Mouse (Mus musculus) spleen, postnatal 36 days (tissue): ENCODE data around the gene Csnk1e.
A peak's percentile ranks its signal among the peaks of the same experiment; 100 is the strongest.
"Not testable (repeated sequence)": the region's sequence is repeated elsewhere in the genome, so short reads cannot be mapped to it uniquely, and the experiment has no call there.

Experiments
- DNase-seq, 2 experiments: peaks; one replicate each; pipeline ENCODE4 v3.0.0; 2022; ENCODE audit warnings: low spot score in 2 of 2, mixed read lengths in 1 of 2

Gene Csnk1e

DNA sequence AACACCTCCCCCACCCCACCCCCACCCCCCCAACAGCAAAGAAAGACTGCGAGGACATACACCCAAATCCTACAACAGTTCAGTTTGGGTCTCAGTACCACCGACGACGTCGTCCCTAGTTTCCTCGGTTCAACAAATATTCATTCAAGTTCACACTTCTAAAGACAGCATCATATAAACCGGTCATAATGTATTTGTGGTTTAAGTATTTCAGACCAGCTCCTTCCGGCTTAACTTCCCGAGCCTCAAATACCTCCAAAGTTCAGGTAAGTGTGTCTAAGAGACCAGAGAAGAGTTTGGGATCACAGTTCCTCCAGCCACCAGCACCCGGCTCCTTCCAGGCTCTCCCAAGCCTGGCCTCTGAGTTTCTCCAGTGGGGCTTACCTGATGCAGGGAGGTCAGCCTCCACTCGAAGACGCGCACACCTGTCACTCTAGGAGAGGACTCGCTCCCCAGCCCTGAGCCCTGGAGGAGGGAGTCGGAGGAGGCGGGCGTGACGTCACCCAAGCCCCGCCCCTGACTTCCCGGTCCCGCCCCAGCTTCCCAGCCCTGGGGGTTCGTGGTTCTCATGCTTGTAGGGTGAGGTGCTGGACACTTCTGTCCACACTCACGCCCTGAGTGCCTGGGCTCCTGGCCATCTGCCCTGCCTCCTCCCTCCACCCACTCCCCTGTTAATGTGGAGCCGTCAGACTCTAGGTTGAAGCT lies at the start of gene Csnk1e:
Csnk1e (minus strand) TSS at position 461 of the 705 bp plus-strand sequence.
- DNase-seq: peak; percentile 22 to 43

DNA sequence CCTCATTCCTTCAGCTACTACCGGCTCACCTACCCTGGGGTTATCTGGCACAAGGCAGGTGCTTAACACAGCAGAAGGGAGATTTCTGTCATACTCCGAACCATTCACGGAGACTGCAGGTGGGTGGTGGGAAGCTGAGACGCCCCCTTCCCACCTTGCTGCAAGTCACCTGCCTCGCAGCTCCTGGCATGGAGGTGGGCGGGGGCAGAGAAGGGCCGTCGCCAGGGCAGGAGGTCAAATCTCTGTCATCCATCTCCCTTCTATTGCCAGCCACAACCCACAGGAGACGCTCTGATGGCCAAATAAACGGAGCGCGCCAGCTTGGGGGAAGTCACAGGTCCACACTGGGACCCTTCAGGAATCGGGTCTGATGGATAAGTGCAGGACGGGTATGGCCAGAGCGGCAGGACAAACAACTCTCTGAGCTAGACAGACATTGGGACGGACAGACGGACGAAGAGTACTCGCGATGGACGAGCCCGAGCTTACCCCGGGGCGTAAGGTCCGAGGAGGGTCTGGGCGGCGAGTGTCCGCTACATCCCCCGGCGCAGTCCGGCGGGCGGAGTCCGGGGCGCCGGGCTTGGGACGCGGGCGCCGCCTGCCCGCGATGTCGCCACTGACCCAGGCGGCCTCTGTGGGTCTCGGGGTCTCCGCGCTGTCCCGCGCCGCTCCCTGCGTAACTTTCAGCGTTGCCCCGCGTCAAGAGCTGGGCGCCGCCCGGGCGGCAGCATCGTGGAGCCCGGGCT lies 49.5 kb upstream of the Csnk1e start, which contains the start of gene Kcnj4:
Kcnj4 (minus strand) TSS at position 535 of the 746 bp plus-strand sequence.
- no peak for DNase-seq

DNA sequence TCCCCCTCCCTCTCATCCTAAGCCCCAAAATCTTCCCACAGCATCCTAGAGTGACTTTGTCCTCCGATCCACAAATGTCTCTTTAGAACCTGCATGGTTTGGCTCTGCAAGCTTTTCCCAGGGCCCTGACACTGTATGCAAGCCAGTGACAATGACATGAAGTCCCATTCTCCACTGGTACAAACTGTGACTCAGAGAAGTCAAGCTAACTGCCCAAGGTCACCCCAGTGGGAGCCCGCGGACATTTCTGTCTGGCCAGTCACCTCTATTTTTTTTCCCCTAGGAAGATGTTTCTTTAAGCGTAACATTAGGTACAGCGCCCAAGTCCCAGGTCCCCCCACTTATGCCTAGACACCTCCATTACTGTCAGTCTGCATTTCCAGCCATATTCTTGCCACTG lies 48.1 kb upstream of the Csnk1e start:
- DNase-seq: no peak

DNA sequence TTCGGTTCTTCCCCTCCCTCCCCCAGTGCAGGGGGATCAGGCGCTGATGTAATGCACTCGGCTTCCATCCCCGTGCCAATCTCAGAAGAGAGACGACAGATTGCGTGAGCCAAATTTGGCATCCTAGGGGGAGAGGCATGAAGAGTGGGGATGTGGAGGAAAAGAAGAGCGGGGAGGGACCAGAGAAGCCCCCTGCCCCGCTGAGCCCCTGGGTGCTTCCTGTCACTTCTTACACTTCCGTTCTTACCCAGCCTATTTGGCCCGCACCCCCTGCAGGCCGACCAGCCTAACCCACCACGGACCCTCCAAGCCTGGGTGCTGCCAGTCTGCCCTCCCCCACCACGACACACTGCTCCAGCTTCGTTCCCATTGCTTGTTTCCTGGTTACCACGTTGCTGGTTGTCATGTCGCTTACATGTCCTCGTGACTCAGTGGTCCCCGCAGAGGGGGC lies 47.5 kb upstream of the Csnk1e start:
- DNase-seq: no peak

DNA sequence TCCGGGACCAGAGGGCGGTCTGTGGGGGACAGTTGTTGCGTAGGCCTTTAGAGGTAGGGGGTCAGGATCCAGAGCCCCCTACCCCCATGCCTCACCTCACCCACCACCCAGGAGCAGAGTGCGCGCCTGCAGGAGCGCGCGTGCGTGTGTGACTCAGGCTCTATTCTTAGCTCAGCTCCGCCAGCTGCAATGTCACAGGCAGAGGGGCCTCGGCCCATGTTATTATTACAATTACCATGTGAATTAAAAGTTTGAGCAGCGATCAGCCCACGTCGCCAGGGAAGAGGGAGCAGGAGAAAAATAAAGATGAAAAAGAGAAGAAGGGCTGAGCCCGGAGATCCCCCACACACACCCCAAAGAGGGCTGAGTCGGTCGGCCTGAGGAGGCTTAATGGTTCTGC lies 44.7 kb upstream of the Csnk1e start:
- DNase-seq: no peak

DNA sequence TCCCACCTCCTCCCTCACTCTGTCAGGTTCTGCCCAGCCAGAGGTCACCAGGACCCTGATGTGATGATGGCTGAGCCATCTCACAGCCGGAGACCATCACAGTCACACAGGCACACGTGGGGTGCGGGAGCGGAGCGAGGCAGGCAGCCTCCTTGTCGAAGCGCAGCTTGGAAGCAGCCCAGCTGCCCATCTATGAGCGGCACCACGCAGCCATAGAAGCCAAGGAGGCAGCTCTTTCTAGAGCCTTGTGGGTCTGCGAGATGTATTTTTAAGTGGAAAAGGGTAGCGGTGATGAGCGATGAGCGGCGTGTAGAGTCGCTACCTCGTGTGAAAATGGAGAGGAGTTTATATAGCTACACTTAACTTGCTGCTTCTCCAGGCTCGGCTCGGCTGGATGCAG lies 38.2 kb upstream of the Csnk1e start:
- no peak for DNase-seq

DNA sequence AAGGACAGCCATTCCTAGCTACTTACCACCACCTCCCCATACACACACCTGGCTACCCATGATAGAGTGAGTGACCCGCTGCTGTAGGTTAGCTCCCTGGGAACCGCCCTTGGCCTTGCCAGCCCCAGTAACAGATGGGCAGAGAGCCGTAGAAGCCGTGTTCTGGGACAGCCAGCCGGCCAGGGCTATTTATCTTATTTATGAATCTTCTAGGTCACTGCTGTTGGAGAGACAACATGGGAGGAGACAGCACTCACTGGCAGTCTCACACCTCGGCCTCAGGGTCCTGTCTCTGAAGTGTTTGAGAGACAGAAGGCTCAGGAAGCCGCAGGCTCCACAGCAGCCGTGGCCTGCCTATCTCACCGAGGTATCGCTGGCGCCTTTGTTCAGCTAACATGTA lies 34.1 kb upstream of the Csnk1e start:
- DNase-seq: no peak

DNA sequence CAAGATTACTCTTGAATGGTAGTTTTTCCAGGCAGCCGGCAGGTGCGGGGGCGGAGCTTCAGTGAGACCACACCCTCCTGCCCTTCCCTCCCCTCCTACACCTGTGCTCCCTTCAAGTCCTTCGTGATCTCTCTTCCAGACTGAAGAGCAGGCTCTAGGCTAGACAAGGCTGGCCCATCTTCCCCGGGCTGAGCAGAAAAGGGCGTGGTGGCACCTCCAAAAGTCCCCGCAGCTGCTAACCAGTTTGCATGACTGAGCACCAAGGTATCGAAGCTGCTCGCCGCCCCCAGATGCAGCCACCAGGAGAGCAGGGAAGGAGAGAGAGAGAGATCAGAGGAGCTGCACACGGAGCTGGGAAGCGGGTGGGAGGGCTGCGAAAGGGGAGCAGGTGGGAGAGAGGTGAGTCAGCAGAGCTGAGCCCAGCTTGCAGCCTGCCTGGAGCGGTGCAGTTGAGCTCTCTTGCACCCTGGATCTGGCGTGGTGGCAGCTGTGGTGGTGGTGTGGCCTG lies 25.9 kb upstream of the Csnk1e start:
- no peak for DNase-seq

DNA sequence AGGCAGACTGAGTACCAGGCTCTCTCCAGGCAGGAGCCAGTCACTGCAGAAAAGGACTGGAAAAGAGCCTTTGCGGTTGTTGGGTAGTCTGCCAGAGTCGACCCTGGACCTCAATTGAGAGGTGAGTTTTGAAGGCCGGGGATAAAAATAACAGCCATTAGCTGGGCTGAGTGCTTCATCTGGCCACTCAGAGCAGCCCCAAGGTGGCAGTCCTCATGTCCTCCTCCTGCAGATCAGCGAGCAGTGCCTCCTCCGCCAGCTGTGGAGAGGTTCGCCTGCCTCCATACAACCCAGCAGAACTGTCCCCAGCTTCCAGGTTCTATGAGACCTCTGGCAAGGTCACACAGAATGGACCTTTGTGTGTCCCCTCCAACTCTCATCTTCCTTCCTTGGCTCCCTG lies 21.9 kb upstream of the Csnk1e start:
- no peak for DNase-seq

DNA sequence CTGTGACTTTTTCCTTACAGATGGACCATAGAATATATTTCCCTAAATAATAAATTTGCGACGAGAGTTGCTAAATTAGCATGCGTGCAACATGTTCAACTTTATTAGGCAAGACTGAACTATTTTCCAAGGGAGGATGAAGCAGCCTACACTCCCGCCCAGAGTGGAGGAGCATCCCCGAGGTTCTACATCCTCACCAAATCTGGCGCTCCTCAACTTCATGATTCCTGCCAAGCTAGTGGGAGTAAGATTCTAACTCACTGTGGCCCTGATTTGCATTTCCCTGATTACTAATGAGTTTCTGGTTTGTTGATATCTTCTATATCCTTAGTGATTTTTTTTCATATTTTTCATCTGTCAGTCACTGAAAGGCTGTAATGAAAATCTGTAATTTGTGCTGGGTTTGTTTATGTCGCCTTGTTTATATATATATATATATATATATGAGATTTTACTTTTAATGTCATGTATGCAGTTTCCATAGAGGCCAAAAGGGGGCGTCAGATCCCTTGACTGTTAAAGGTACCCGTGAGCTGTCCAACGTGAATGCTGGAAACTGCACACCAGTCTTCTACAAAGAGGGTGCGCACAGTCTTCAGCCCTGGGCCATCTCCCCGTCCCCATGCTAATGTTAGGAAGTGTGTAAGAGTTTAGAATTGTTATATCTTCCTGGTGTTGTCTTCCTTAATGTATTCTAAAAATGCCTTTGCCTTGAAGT lies 18.4 kb upstream of the Csnk1e start:
- no peak for DNase-seq

DNA sequence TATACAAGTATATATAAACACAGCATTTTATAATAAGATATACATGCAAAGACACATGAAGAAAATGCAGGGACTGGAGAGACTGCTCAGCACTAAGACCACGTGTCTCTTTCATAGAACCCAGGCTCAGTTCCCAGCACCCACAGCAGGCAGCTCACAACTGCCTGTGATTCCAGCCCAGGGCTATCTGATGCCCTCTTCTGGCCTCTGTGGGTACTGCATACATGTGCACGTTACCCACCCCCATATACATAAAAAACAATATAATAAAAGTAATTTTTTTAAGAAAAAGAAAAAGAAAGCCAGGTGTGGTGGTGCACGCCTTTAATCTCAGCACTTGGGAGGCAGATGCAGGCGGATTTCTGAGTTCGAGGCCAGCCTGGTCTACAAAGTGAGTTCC lies 17.7 kb upstream of the Csnk1e start:
- no peak for DNase-seq

DNA sequence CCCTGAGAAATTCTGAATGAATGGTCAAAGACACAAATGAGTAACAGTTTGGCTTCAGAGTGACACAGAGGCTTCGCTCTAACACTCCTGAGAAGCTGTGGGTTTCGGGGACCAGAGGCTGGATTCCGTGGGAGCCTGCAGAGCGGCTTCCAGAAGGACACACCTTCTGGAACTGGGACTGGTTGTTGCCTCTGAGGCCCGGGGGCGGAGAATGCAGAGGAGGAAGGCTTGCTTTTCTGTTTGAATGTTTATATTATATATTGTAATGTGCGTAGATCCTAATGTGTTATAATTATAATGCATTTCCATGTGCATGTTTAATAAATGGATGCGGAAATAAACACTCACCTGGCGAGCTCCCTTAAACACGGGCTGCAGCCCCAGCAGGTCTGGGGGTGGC lies 15.7 kb upstream of the Csnk1e start:
- DNase-seq: no peak

DNA sequence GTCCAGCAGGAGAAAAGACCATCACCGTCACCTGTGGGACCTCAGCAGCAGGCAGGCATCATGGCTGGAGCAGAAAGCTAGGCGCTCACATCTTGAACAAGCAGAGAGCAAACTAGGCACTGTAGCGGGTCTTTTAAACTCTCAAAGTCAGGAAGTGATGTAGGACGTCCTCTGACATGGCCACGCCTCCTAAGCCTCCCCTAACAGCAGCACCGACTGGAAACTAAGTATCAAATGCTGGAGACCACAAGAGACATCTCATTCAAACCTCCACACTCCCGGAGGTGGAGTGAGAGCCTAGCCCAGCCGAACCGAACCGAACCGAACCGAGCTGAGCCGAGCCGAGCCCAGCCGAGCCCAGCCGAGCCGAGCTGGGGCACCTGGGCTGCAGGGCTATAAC lies 15.2 kb upstream of the Csnk1e start:
- DNase-seq: no peak

DNA sequence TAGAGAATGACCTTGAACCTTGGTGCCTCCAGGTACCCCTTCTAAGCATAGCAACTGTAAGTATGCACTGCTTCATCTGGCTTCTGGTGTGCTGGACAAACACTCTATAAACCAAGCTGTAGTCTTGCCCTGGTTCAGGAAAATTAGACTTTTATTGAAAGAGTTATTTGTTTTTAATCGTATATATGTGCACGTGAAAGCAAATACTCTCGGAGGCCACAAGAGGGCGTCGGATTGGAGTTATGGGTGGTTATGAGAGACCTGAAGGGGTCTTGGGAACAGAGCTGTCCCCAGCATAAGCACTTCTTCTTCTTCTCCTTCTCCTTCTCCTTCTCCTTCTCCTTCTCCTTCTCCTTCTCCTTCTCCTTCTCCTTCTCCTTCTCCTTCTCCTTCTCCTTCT lies 14.2 kb upstream of the Csnk1e start:
- no peak for DNase-seq

DNA sequence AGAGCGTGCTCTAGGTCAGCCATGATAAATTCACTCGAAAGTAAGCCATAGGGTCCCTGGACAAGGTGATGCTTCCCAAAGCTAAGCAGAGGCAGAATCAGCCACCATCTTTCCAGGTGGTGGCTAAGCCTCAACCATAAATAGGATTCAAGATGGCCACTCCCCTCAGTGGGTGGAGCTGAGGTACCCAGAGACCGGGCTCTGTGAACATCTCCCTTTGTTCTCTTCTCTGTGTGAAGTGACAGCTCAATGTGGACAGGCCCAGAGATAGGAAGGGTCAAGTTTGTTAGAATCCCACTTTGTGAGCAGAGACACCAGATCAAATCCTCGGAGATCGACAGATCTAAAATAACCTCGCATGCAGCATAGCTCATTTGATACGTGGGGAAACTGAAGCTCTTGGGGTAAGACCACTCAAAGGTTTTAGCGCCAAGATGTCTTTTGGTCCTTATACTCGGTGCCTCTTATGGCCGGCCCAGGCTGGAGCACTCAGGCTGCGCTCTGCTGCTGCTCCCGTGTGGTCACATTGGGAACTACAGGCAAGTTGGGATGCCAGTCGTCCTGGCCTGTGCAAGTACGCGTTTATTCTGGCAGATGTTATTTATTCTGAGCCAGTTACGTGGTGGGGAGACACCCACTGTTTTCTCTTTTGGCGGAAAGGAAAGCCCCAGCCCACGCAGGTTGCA lies 11.4 kb upstream of the Csnk1e start:
- peak; percentile 63 to 67 for DNase-seq

DNA sequence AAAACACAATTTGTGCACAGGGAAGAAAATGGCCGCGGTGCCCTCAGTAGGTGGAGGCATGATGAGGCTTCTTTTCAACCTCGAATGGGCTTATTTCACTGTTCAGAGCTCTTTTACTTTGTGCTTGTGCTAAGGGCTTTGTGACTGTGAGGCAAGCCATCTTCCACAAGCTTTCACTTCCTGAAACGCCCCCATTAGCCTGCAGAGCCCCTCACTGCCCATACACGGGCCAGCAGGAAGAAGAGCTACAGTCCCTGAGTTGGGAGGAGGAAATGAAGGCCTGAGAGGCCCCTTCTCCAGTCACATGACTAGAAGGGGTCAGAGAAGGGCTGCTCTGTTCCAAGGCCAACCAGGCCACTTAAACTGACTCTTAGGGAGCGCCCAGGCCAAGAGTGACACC lies 1.2 kb upstream of the Csnk1e start:
- DNase-seq: no peak

DNA sequence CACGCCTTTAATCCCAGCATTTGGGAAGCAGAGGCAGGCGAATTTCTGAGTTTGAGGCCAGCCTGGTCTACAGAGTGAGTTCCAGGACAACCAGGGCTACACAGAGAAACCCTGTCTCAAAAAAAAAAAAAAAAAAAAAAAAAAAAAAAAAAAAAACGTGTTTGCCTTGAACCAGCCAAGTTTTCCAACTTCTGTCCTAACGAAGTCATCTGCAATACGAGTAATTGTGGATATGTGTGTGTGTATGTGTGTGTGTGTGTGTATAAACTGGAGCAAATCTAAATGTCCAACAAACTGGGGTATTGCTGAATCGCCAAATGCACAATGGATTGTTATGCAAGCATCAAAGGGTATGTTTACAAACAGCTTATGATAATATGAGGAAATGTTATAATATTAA lies 738 bp upstream of the Csnk1e start:
- not testable (repeated sequence) for DNase-seq

DNA sequence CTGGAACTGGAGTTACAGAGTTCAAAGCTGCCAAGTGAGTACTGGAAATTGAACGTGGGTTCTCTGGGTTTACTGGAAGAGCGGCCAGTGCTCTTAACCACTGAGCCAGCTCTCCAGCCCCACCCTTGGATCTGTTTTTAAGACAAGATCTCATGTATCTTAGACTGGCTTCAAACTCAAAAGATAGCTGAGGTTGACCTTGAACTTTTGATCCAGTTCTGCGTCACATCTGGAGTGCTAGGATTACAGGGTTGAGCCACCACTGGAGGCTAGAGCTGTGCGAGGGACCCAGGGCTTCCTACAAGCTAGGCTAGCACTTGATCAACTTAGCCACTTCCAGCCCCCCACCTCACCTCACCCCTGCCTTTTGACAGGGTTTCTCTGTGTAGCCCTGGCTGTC lies 1.5 kb downstream of the Csnk1e start:
- DNase-seq: no peak

DNA sequence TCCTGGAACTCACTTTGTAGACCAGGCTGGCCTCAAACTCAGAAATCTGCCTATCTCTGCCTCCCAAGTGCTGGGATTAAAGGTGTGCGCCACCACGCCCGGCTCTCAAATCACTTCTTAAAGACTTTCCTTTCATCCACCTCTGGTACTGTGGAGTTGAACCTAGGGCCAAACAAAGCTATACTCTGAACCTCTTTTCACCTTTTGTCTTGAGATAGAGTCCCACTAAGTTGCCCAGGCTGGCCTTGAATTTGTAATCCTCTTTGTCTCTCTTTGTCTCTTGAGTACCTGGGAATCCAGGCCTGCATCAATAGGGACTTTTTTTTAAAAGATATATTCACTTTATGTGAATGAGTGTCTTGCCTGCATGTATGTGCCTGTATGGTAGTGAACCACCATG lies 7.3 kb downstream of the Csnk1e start:
- DNase-seq: no peak

DNA sequence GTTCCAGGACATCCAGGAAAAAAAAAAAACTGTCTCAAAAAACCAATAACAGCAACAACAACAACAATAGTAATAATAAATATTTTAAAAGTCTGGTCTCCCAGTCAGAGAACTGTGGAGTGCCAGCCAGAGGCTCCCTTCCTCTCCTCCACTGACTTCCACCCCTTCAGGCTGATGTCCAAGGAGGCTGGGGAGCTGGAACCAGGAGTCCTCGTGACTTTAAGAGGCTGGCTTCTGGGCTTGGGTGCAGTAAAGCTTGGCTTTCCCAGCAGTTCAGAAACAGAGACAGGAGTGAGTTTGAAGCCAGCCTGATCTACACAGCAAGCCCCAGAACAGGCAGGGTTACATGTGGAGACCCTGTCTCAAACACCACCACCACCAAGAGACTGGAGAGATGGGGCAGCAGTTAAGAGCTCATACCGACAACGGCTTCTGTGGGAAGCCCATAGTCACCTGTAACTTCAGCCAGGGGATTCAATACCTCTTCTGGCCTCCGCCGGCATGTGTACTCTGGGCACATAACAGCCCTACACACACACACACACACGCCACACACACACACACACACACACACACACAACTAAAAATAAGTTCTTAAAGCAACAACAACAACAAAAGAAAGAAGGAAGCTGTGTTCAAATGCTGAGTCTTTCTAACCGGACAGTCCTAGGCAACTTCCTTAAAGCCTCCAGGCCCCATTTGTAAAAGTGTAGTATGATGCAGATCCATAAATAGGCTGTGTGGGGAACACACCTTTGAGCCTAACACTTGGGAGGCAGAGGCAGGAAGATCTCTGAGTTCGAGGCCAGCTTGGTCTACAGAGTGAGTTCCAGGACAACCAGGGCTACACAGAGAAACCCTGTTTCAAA lies 9.3 kb downstream of the Csnk1e start:
- no peak for DNase-seq

DNA sequence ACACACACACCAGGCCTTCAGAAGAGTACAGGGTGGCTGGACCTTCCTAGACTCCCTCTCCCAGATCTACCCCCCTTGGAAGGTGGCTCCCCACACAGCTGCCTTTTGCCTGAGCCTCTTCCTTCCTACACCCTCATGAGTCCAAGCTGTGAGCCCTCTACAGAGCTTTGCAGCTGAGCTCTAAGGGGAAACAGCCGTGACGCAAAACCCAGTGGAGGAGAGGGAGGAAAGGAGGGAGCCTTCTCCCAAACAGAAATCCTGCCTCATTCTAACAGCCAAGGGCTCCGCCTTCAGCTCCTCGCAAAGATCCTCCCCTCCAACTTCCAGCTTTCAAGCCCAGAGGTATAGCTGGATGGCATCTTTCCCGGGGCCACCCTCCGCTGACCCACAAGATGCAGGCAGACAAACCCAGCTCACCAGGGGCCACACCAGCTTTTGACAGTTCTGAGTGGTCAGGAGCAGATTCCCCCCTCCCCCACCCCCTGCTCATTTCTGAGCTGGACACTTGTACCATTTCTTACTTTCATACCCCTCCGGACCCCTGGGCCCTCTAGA lies 11.4 kb downstream of the Csnk1e start:
- DNase-seq: no peak
